Mouse (Mus musculus) lung, adult 2 months (tissue): Measurements from ENCODE around the gene Gm49396. TPM values are rescaled to one million over a fixed set of nuclear protein-coding genes. Genes with fewer than 3 reads are reported as not detected.

ENCODE experiments used
- DNase-seq: peaks from one replicate; pipeline ENCODE4 v3.0.0; 2022
- H3K4me1 ChIP-seq: fragments of 200-500 bp; 2 replicates; pipeline ENCODE4 v1.6.1; 2011; ENCODE audit warnings: low read length; ENCODE audit not compliant: control insufficient read depth, insufficient read depth
- H3K4me3 ChIP-seq: fragments of 200-500 bp; replicated peaks from 2 replicates; pipeline ENCODE3; 2011; ENCODE audit warnings: low read depth, mild to moderate bottlenecking, control low read depth, low read length; ENCODE audit errors: extremely low read depth
- CTCF ChIP-seq: fragments of 200-500 bp; IDR thresholded peaks from 2 replicates; pipeline ENCODE4 v1.5.1; 2011; ENCODE audit warnings: mild to moderate bottlenecking, low read length, control low read depth; ENCODE audit not compliant: insufficient read depth
- POLR2A ChIP-seq: fragments of 200-500 bp; IDR thresholded peaks from 2 replicates; pipeline ENCODE4 v1.6.1; 2011; ENCODE audit warnings: low read depth, mild to moderate bottlenecking, control low read depth, low read length, borderline replicate concordance; ENCODE audit errors: extremely low read depth
- WGBS: fragments of 180-500 bp; shearing (Covaris S2); methylation state at CpG from one replicate; pipeline ENCODE4 v1.1.7; 2018; 5-methylcytosine and 5-hydroxymethylcytosine counted together
- polyA plus RNA-seq: library from polyadenylated mRNA; depleted of rRNA; stranded (reverse); fragments of >200 nt; gene quantifications from 2 replicates; pipeline ENCODE4 v1.2.3, GENCODE M21; 2012

Gm49396 gene
- polyA plus RNA-seq, 1 experiment: 3.9 TPM

DNA sequence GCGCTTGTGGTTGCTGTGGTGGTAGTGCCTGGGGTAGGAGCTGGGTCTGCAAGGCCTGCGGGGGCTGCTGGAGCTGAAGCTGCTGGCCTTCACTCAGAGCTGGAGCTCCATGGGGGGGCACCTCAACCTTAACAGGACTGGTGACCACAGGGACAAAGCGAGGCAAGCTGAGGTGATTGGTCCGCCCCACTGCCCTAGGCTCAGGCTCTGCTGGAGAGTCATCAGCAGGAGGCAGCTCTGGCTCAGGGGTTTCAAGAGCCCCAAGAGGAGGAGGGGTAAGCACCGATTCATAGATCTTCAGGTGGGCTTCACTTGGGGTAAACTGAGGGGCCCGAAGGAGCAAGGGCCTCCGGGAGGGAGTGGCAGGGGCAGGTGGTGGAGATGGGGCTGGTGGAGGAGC is 22.0 kb downstream of the Gm49396 start:
- H3K4me3 ChIP-seq: no peak overlapping the region
- 93% methylated on average over 7 of the region's 7 CpGs for WGBS
- H3K4me1 ChIP-seq: peaks cover 11% of the 10 kb centered on the region; the same call in 1 of the 2 replicates
- TF ChIP-seq POLR2A: no peak
- no peak for TF ChIP-seq CTCF
- no peak for DNase-seq

- no peak for DNase-seq
- H3K4me1 ChIP-seq: peaks cover 11% of the 10 kb centered on the region; the same call in 1 of the 2 replicates
- 87% methylated on average over 28 of the region's 28 CpGs for WGBS
- no peak overlapping the region for H3K4me3 ChIP-seq
- TF ChIP-seq CTCF (no peak), POLR2A (no peak)
Observed at GRCm38 (mm10) chr7:30586455-30587020, 23.4 kb downstream of the Gm49396 start.

- Histone ChIP-seq H3K4me1 (peaks cover 13% of the 10 kb centered on the region), H3K4me3 (peak overlapping the region; percentile 69)
- TF ChIP-seq POLR2A (no peak), CTCF (no peak)
- peak; percentile 70 for DNase-seq
- under 1% methylated on average over 50 of the region's 67 CpGs for WGBS
Observed at GRCm38 (mm10) chr7:30587842-30588667, 24.9 kb downstream of the Gm49396 start.

DNA sequence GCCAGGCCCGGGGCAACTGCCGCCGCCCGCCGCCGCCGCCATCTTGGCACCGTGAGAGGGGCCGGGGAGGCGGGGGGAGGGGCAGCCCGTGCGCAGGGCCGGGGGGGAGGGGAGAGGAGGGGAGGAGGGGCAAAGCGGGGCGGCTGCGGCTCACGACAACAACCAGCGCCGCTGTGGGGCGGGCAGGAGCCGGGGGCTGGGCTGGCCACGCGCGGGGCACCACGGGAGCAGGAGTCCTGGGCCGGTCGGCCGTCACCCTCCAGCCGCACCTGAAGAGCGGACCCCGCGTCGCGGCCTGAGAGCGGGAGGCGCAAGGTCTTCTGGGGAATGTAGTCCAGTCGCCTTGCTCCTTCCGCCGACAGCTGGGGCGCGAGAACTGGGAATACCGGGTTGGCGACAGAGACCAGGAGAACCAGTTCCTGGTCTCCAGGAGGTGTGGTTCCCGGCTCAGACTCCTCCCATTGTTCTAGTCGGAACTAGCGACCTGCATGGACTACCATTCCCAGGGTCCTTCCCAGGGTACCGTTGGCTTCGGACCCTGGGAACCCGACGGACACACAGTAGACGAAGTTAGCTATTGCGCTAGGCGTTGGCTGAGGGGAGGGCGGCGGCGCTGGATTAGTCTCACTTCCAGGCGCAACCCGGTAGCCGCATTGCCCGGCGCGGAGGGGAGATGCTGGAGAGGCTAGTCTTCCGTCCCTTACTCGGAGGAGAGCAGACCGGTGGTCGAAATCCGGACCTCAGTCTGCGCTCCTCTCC is 25.7 kb downstream of the Gm49396 start, which contains the start of gene Kmt2b:
Kmt2b (minus strand) TSS at position 51 of the 759 bp plus-strand sequence.
- H3K4me1 ChIP-seq: peaks cover 15% of the 10 kb centered on the region
- DNase-seq: peak; percentile 95
- under 1% methylated on average over 52 of the region's 68 CpGs for WGBS
- peak within 1 kb of the TSS; percentile 88 for H3K4me3 ChIP-seq
- TF ChIP-seq POLR2A: peak; percentile 87; the same call in 1 of the 2 replicates
- no peak for TF ChIP-seq CTCF

- 23% methylated on average over 40 of the region's 40 CpGs for WGBS
- peaks cover 15% of the 10 kb centered on the region for H3K4me1 ChIP-seq
- peak overlapping the region; percentile 88 for H3K4me3 ChIP-seq
- TF ChIP-seq POLR2A (no peak), CTCF (peak; percentile 87)
- DNase-seq: peak; percentile 90
Observed at GRCm38 (mm10) chr7:30589435-30590301, 26.5 kb downstream of the Gm49396 start.

- no peak overlapping the region for H3K4me3 ChIP-seq
- TF ChIP-seq CTCF (no peak), POLR2A (no peak)
- 83% methylated on average over 9 of the region's 9 CpGs for WGBS
- DNase-seq: no peak
- peaks cover 15% of the 10 kb centered on the region for H3K4me1 ChIP-seq
Observed at GRCm38 (mm10) chr7:30590927-30591604, 27.9 kb downstream of the Gm49396 start.

- WGBS: 75% methylated on average over 4 of the region's 4 CpGs
- peaks cover 15% of the 10 kb centered on the region for H3K4me1 ChIP-seq
- no peak for TF ChIP-seq CTCF
- TF ChIP-seq POLR2A: no peak
- no peak for DNase-seq
- no peak overlapping the region for H3K4me3 ChIP-seq
Observed at GRCm38 (mm10) chr7:30591605-30591951, 28.4 kb downstream of the Gm49396 start.

DNA sequence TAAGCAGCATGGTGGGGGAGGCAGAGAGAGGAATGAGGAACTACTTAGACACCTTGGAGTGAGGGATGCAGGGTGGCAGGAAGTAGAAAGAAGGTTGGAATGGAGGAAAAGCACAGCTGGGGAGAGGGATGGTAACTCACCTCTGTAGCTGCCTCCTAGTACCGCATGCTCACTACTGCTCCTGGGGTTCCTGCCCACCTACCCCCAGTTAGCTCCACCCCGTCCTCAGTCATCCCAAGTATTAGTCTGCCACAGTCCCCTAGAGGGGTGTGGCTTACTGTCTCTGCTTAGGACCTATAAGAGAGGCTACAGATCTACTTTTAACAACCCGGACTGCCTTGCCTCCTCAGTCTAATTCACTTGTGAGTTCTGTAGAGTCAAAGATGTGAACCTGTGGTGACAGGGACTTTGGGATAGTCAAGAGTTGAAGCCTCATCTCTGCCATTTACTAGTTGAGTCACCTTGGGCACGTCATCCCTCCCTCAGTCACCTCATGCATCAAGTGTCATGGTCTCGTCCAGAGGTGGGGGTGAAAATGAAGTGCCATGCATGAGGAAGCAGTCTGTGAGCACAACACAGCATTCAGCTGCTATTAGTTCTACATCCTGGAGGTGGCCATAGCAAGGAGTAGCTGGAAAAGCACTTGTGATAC is 29.8 kb downstream of the Gm49396 start:
- H3K4me3 ChIP-seq: no peak overlapping the region
- DNase-seq: no peak
- H3K4me1 ChIP-seq: peaks cover 8% of the 10 kb centered on the region
- no peak for TF ChIP-seq CTCF
- TF ChIP-seq POLR2A: no peak
- WGBS: 37% methylated on average over 5 of the region's 5 CpGs
